Mouse (Mus musculus) lung, postnatal 0 days (tissue): Measurements from ENCODE around the gene Clec3b.

ENCODE experiments used
- CTCF ChIP-seq: IDR thresholded peaks from 2 replicates; pipeline ENCODE4 v1.5.1; 2016; ENCODE audit warnings: antibody characterized with exemption, mild to moderate bottlenecking
- EP300 ChIP-seq: IDR thresholded peaks from 2 replicates; pipeline ENCODE4 v1.6.1; 2016; ENCODE audit warnings: antibody characterized with exemption, mild to moderate bottlenecking, control low read depth

- TF ChIP-seq CTCF: no peak
- TF ChIP-seq EP300: no peak
These were observed 34.8 kb downstream of the Clec3b start for GRCm38 (mm10) chr9:123185546-123185945.
